Mouse (Mus musculus) thymus, adult 2 months (tissue): ENCODE measurements at regions not wholly inside any gene's neighbourhood (a gene's known extent, or its start where the extent isn't known, plus 50 kb on each side); places are given as distances from the start of the nearest gene placed in this dataset.

ENCODE experiments used
- DNase-seq: peaks from one replicate; pipeline ENCODE4 v3.0.0; 2021
- H3K27ac ChIP-seq: fragments of 200-500 bp; 2 replicates; pipeline ENCODE4 v1.5.1; 2012; ENCODE audit warnings: low read length, control low read depth; ENCODE audit not compliant: control insufficient read depth, insufficient read depth
- H3K27me3 ChIP-seq: fragments of 200-500 bp; 2 replicates; pipeline ENCODE4 v1.6.1; 2012; ENCODE audit warnings: mild to moderate bottlenecking, low read length, moderate library complexity, mixed read lengths; ENCODE audit not compliant: control insufficient read depth, insufficient read depth
- H3K36me3 ChIP-seq: fragments of 200-500 bp; 2 replicates; pipeline ENCODE4 v1.6.1; 2012; ENCODE audit warnings: mild to moderate bottlenecking, low read length, moderate library complexity; ENCODE audit not compliant: control insufficient read depth, insufficient read depth
- H3K4me1 ChIP-seq: fragments of 200-500 bp; replicated peaks from 2 replicates; pipeline ENCODE4 v1.6.1; 2012; ENCODE audit warnings: low read length; ENCODE audit not compliant: control insufficient read depth, insufficient read depth
- H3K4me3 ChIP-seq: fragments of 200-500 bp; 2 replicates; pipeline ENCODE4 v1.5.1; 2012; ENCODE audit warnings: mild to moderate bottlenecking, low read length, control low read depth, moderate library complexity; ENCODE audit not compliant: control insufficient read depth, insufficient read depth
- CTCF ChIP-seq: fragments of 200-500 bp; IDR thresholded peaks from 2 replicates; pipeline ENCODE4 v1.5.1; 2012; ENCODE audit warnings: mild to moderate bottlenecking, control low read depth, low read length, moderate library complexity, borderline replicate concordance; ENCODE audit not compliant: control insufficient read depth, poor library complexity, insufficient read depth; ENCODE audit errors: extremely low read depth
- POLR2A ChIP-seq: fragments of 200-500 bp; IDR thresholded peaks from 2 replicates; pipeline ENCODE4 v1.6.1; 2012; ENCODE audit warnings: mild to moderate bottlenecking, low read length, control low read depth, moderate library complexity; ENCODE audit not compliant: control insufficient read depth, poor library complexity, insufficient read depth; ENCODE audit errors: extremely low read depth
- WGBS: fragments of 180-500 bp; shearing (Covaris S2); methylation state at CpG from one replicate; pipeline ENCODE4 v1.1.7; 2018; 5-methylcytosine and 5-hydroxymethylcytosine counted together

DNA sequence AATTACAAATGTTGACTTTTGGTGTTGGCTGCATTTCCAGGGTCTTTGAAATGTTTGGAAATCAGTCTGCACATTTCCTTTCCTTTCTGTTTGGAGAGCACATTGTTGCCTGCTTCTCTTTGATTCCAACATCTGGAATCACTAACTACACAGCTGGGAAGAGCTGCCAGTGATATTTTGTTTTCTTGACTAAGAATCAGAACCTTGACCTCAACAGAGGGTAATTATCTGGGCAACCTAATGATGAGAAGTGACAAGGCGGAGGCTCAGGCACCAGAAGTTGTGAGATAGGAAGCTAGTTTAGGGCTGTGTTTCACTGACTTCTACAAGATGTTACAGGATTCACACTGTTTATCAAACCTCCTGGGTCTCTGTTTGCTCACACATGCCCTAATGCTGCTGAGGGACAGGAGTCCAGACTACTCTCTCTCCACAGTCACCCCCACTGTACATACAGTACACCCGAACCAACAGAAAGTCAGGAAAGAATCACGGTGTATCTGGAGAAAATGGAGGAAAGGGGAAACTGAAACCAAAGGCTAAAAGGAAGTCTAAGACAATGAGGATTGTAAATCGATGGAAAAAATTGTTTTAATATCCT, 359.8 kb downstream of the Rnd3 start:
- no peak overlapping the region for H3K27ac ChIP-seq
- TF ChIP-seq CTCF: no peak
- TF ChIP-seq POLR2A: no peak
- WGBS: 70% methylated on average over 4 of the region's 4 CpGs
- no peaks in the 10 kb centered on the region for H3K4me1 ChIP-seq
- no peaks in the 10 kb centered on the region for H3K36me3 ChIP-seq
- no peak for DNase-seq
- no peak overlapping the region for H3K4me3 ChIP-seq
- H3K27me3 ChIP-seq: no peaks in the 10 kb centered on the region

DNA sequence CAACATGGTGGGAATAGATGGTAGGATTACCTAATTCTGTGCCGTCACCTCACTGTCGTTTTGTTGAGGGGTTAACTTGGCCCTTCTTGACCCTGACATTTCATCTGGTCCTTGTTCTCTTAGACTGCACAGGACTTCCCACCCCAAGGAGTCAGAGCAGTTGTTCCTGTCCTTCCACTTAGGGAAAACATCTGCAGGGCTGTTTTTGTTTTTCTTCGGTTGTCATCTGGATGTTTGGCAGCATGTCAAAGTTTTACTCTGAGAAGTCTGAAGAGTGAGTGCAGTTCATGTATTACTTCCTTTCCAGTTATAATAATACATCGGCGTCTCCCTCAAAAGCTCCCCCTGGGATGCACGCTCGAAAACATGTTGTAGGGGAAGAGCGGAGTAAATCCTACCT, 376.8 kb downstream of the Rnd3 start:
- no peaks in the 10 kb centered on the region for H3K27me3 ChIP-seq
- TF ChIP-seq CTCF: no peak
- TF ChIP-seq POLR2A: no peak
- H3K27ac ChIP-seq: no peak overlapping the region
- H3K4me3 ChIP-seq: no peak overlapping the region
- DNase-seq: no peak
- 94% methylated on average over 8 of the region's 8 CpGs for WGBS
- H3K36me3 ChIP-seq: no peaks in the 10 kb centered on the region
- no peaks in the 10 kb centered on the region for H3K4me1 ChIP-seq

DNA sequence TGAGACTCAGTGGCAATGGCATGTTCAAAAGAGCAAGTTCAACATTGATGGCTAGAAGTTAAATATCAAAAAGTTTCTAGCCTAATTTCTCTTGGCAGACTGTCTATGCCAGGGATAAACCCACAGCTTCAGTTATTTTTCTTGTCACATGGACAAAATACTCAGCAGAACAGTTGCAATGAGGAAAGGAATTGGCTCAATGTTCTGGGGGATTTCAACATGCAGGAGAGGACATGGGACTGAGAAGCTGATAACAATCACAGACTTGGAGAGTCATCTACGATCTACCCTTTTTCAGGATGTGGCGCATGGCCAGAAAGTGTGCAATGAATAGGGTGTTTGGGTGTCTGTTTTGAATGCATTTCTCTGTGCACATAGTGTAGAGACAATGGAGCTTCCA, 389.9 kb downstream of the Rnd3 start:
- no peak for DNase-seq
- WGBS: 83% methylated on average over 2 of the region's 2 CpGs
- H3K27ac ChIP-seq: no peak overlapping the region

DNA sequence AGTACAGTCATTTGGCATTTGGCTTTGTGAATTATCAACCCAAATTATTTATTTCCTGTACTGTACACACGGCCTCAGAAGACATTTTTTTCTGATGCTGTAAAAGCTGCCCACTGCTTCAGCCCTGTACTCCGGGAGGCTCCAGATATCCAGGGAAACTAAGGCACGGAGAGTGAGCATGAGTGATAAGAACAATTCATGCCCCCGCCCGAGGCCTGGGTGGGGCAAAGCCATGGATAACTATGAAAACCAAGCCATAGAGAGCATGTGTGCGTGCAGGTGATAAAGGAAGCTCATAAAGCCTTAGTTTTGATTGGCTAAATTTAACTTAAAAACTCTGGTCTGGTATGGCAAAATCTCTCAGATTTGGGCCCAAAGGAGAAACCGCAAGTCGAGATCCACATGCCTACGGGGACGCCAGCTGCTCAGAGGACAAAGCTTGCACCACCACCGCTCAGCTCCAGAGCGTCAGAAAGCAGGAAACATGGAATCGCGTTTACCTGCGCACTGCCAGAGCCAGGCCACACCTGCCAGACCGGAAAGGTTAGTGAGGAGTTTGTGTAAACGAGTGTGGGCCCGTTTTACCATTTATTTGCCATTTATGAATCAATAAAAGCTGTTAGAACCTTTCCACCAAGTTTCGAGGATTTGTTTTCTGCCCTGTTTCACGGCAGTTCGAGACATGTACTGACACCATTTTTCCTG, 390.9 kb downstream of the Rnd3 start:
- H3K27ac ChIP-seq: no peak overlapping the region
- no peaks in the 10 kb centered on the region for H3K4me1 ChIP-seq
- H3K36me3 ChIP-seq: no peaks in the 10 kb centered on the region
- WGBS: 93% methylated on average over 21 of the region's 21 CpGs
- H3K4me3 ChIP-seq: no peak overlapping the region
- no peak for TF ChIP-seq CTCF
- no peak for TF ChIP-seq POLR2A
- DNase-seq: no peak
- no peaks in the 10 kb centered on the region for H3K27me3 ChIP-seq

More for the DNA sequence above, 389.9 kb downstream of the Rnd3 start:
- Histone ChIP-seq H3K27me3 (no peaks in the 10 kb centered on the region), H3K4me3 (no peak overlapping the region), H3K4me1 (no peaks in the 10 kb centered on the region), H3K36me3 (no peaks in the 10 kb centered on the region)
- no peak for TF ChIP-seq POLR2A
- no peak for TF ChIP-seq CTCF

DNA sequence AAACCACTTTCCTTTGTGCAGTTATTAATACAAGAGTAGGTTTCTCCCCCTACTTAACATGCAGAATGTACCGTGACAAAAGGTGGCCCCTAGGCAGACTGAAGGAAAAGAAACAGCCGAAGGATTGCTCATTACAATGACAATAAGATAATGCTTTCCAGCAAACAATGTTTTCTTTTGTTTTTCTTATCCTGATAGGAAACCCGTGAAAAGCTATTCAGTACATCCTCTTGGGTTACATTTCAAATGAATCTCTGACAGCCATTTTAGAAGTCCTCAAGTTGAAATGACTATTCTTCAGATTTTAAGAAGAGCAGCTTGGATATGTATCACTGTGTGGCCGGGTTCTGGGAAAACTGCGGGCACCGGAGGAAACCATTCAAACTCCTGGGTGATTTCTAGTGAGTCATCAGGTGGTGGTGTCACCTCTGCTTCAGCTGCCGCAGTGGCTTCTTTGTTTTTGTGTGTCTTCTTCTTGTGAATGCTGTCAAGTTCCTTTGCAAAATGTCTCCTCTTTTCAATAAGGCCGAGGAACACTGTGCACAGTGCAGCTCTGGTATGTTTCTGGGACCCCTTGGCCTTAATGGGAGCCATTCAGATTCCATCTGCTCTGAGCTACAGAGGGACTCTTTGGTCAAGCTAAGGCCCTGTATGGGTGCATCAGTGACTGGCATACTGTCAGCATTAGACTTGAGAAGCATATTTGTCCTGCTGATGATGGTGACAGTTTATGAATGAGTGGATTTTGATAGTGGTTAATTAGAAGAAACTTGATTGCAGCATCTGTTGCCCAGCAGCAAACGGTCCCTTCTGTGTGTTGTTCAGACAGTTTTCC, 393.1 kb downstream of the Rnd3 start:
- Histone ChIP-seq H3K27ac (no peak overlapping the region), H3K4me3 (no peak overlapping the region), H3K4me1 (no peaks in the 10 kb centered on the region), H3K36me3 (no peaks in the 10 kb centered on the region), H3K27me3 (no peaks in the 10 kb centered on the region)
- 94% methylated on average over 9 of the region's 9 CpGs for WGBS
- no peak for DNase-seq
- TF ChIP-seq CTCF (no peak), POLR2A (no peak)

DNA sequence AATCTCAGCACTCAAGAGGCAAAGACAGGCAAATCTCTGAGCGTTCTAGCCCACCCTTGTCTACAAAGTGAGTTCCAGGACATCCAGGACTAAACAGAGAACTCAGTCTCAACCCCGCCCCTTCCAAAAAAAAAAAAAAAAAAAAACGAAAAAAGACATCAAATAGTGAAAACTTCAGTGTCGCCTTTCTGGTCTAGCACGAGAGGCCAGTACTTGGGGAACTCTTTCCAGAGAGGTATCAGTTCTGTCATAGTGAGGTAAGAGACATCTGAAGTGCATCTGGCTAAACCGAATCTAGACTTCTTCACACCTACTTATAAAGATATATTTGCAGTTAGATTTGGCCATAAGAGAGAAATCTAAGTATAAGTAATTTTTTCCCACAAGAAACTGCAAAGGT, 393.8 kb downstream of the Rnd3 start:
- TF ChIP-seq CTCF (no peak), POLR2A (no peak)
- Histone ChIP-seq H3K27ac (no peak overlapping the region), H3K27me3 (no peaks in the 10 kb centered on the region), H3K4me1 (no peaks in the 10 kb centered on the region), H3K4me3 (no peak overlapping the region), H3K36me3 (no peaks in the 10 kb centered on the region)
- DNase-seq: no peak
- WGBS: 87% methylated on average over 6 of the region's 6 CpGs
